Mouse (Mus musculus) CH12.LX (cell line): ENCODE results near the gene Gm49405. TPM values are rescaled to one million over a fixed set of nuclear protein-coding genes. Genes with fewer than 3 reads are reported as not detected.

ENCODE experiments used
- DNase-seq: peaks from one replicate; pipeline ENCODE4 v3.0.0-alpha.2; 2013; ENCODE audit errors: extremely low read depth
- H3K27ac ChIP-seq: 2 replicates; pipeline ENCODE4 v1.5.1; 2012; ENCODE audit warnings: low read depth, mild to moderate bottlenecking, control low read depth, moderate library complexity; ENCODE audit not compliant: insufficient read depth
- H3K27me3 ChIP-seq: replicated peaks from 2 replicates; pipeline ENCODE3; 2012; ENCODE audit warnings: inconsistent platforms
- H3K36me3 ChIP-seq, 2 experiments: replicated peaks in 1 of 2; 2 replicates each; pipeline versions ENCODE3 to v1.6.1; 2012; ENCODE audit warnings: inconsistent platforms in 1 of 2, low read length in 1 of 2, mild to moderate bottlenecking in 1 of 2, mixed read lengths in 1 of 2, moderate library complexity in 1 of 2; ENCODE audit not compliant: control insufficient read depth in 1 of 2, insufficient read depth in 1 of 2
- H3K4me1 ChIP-seq, 2 experiments: 2 replicates each; pipeline ENCODE4 v1.6.1; 2012; ENCODE audit warnings: inconsistent platforms in 1 of 2, moderate library complexity in 1 of 2; ENCODE audit not compliant: insufficient read depth in 2 of 2, control insufficient read depth in 1 of 2
- H3K4me2 ChIP-seq: 2 replicates; pipeline ENCODE4 v1.6.1; 2012; ENCODE audit warnings: low read depth, mild to moderate bottlenecking, control low read depth; ENCODE audit not compliant: poor library complexity, insufficient read depth, severe bottlenecking
- H3K4me3 ChIP-seq, 3 experiments: fragments of 150-350 bp in 1 of 3; sonication (generic) in 1 of 3; replicated peaks in 1 of 3; 2 replicates each; pipeline versions ENCODE3 to v1.5.1; 2011 to 2012; ENCODE audit warnings: low read depth in 2 of 3, low read length in 2 of 3, mild to moderate bottlenecking in 2 of 3, moderate library complexity in 2 of 3, control low read depth in 1 of 3, improper control_type of control experiment in 1 of 3, inconsistent platforms in 1 of 3, mixed read lengths in 1 of 3; ENCODE audit not compliant: poor library complexity in 1 of 3
- H3K79me2 ChIP-seq: replicated peaks from 2 replicates; pipeline ENCODE4 v1.6.1; 2012; ENCODE audit warnings: mild to moderate bottlenecking, moderate library complexity; ENCODE audit not compliant: control insufficient read depth, poor library complexity, insufficient read depth, severe bottlenecking; ENCODE audit errors: extremely low read depth
- H3K9ac ChIP-seq: 2 replicates; pipeline ENCODE4 v1.6.1; 2012; ENCODE audit warnings: low read depth, mild to moderate bottlenecking, control low read depth, moderate library complexity; ENCODE audit not compliant: insufficient read depth
- H3K9me3 ChIP-seq: replicated peaks from 2 replicates; pipeline ENCODE3; 2012; ENCODE audit warnings: low read length, inconsistent platforms, mixed read lengths
- BHLHE40 ChIP-seq: IDR thresholded peaks from 2 replicates; pipeline ENCODE4 v1.6.1; 2011; ENCODE audit warnings: mild to moderate bottlenecking, low read depth, low read length, improper control_type of control experiment
- CHD2 ChIP-seq: IDR thresholded peaks from 2 replicates; pipeline ENCODE4 v1.6.1; 2011; ENCODE audit warnings: low read length, improper control_type of control experiment
- E2F4 ChIP-seq: IDR thresholded peaks from 2 replicates; pipeline ENCODE4 v1.6.1; 2011; ENCODE audit warnings: low read depth, low read length, improper control_type of control experiment; ENCODE audit not compliant: insufficient replicate concordance
- ELF1 ChIP-seq: IDR thresholded peaks from 2 replicates; pipeline ENCODE4 v1.6.1; 2014; ENCODE audit warnings: low read depth, mild to moderate bottlenecking, inconsistent platforms, low read length, improper control_type of control experiment
- ETS1 ChIP-seq: conservative IDR thresholded peaks from 2 replicates; pipeline ENCODE4 v1.6.1; 2012; ENCODE audit warnings: low read depth, mild to moderate bottlenecking, inconsistent platforms, low read length, improper control_type of control experiment, moderate library complexity
- HCFC1 ChIP-seq: IDR thresholded peaks from 2 replicates; pipeline ENCODE4 v1.6.1; 2012; ENCODE audit warnings: low read depth, mild to moderate bottlenecking, inconsistent platforms, low read length, improper control_type of control experiment
- IRF4 ChIP-seq: IDR thresholded peaks from 2 replicates; pipeline ENCODE4 v1.6.1; 2014; ENCODE audit warnings: low read depth, mild to moderate bottlenecking, inconsistent platforms, low read length, improper control_type of control experiment
- KAT2A ChIP-seq: IDR thresholded peaks from 2 replicates; pipeline ENCODE4 v1.6.1; 2012; ENCODE audit warnings: low read length, improper control_type of control experiment, inconsistent platforms; ENCODE audit not compliant: insufficient replicate concordance
- MEF2A ChIP-seq: IDR thresholded peaks from 2 replicates; pipeline ENCODE4 v1.6.1; 2014; ENCODE audit warnings: low read depth, mild to moderate bottlenecking, inconsistent platforms, low read length, improper control_type of control experiment, borderline replicate concordance
- MXI1 ChIP-seq: IDR thresholded peaks from 2 replicates; pipeline ENCODE4 v1.6.1; 2011; ENCODE audit warnings: mild to moderate bottlenecking, low read depth, low read length, improper control_type of control experiment
- POLR2A ChIP-seq: IDR thresholded peaks from 2 replicates; pipeline ENCODE4 v1.6.1; 2011; ENCODE audit warnings: low read depth, mild to moderate bottlenecking, improper control_type of control experiment, low read length
- POLR2AphosphoS2 ChIP-seq: IDR thresholded peaks from 2 replicates; pipeline ENCODE4 v1.6.1; 2011; ENCODE audit warnings: low read depth, low read length, improper control_type of control experiment
- RAD21 ChIP-seq: IDR thresholded peaks from 2 replicates; pipeline ENCODE4 v1.6.1; 2011; ENCODE audit warnings: low read depth, mild to moderate bottlenecking, low read length, improper control_type of control experiment, moderate library complexity
- RCOR1 ChIP-seq: conservative IDR thresholded peaks from 2 replicates; pipeline ENCODE4 v1.6.1; 2012; ENCODE audit warnings: low read depth, mild to moderate bottlenecking, inconsistent platforms, low read length, improper control_type of control experiment
- TBP ChIP-seq: conservative IDR thresholded peaks from 2 replicates; pipeline ENCODE4 v1.6.1; 2011; ENCODE audit warnings: low read depth, low read length, improper control_type of control experiment
- TCF12 ChIP-seq: IDR thresholded peaks from 2 replicates; pipeline ENCODE4 v1.6.1; 2014; ENCODE audit warnings: low read depth, mild to moderate bottlenecking, inconsistent platforms, low read length, improper control_type of control experiment
- USF1 ChIP-seq: IDR thresholded peaks from 2 replicates; pipeline ENCODE4 v1.6.1; 2014; ENCODE audit warnings: low read depth, mild to moderate bottlenecking, inconsistent platforms, low read length, improper control_type of control experiment
- USF2 ChIP-seq: conservative IDR thresholded peaks from 2 replicates; pipeline ENCODE4 v1.6.1; 2011; ENCODE audit warnings: low read depth, low read length, improper control_type of control experiment
- ZC3H11A ChIP-seq: IDR thresholded peaks from 2 replicates; pipeline ENCODE4 v1.6.1; 2012; ENCODE audit warnings: low read depth, mild to moderate bottlenecking, inconsistent platforms, low read length, improper control_type of control experiment
- ZNF384 ChIP-seq: IDR thresholded peaks from 2 replicates; pipeline ENCODE4 v1.6.1; 2012; ENCODE audit warnings: low read depth, low read length, improper control_type of control experiment, inconsistent platforms
- dilution Hi-C: fragments of 300-500 bp; cut with MboI; formaldehyde crosslinking; loops from 2 replicates; pipeline ENCODE4 v1.14.3; 2020; ENCODE audit warnings: low sequenced_read_pairs; ENCODE audit not compliant: extremely low pct_unique_long_range_greater_than_20kb, extremely low pct_ligation_motif_present
- in situ Hi-C: fragments of 300-500 bp; cut with MboI; formaldehyde crosslinking; loops from 3 replicates; pipeline ENCODE4 v1.14.3; 2019; ENCODE audit warnings: low sequenced_read_pairs, low pct_ligation_motif_present, low pct_unique_long_range_greater_than_20kb, mixed read lengths
- polyA plus RNA-seq: library from polyadenylated mRNA; unstranded; fragments of >175 nt; gene quantifications from 2 replicates; pipeline ENCODE4 v1.2.1, GENCODE M21; 2012; ENCODE audit warnings: low read depth; ENCODE audit not compliant: insufficient read length
- total RNA-seq, 2 experiments: library from RNA; depleted of rRNA; stranded (reverse); fragments of 300-350 nt in 1 of 2; fragments of >200 nt in 1 of 2; gene quantifications; 2 replicates each; pipeline ENCODE4 v1.2.3; 2012 to 2014

Gm49405 gene
- total and polyA plus RNA-seq, 3 experiments, result 0.99 to 2.7 (median 2.0) TPM

DNA sequence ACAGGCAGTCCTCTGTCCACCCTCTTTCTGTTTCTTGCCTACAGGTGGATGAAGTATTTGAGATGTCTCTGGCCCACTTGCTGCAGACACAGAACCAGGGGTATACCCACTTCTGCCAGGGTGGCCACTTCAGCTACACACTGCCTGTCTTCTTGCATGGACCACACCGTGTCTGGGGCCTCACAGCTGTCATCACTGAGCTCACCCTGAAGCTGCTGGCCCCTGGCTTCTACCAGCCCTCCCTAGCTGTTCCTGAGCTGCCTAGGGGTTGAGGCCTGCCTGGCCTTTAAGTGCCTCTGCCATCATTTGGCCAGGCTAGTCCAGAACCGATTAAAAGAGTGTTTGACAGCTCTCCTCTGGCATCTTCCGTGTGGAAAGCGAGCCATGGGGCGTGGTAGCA is 1.3 kb downstream of the Gm49405 start:
- H3K4me3 ChIP-seq, result no peak overlapping the region
- H3K4me1 ChIP-seq, result peaks cover 11 to 23% of the 10 kb centered on the region in 2 experiments
- H3K36me3 ChIP-seq, result peaks cover 19 to 48% of the 10 kb centered on the region in 2 experiments
- dilution Hi-C loops (no loop called here), in situ Hi-C loops (no loop called here)
- H3K9ac ChIP-seq, result no peak overlapping the region
- H3K27me3 ChIP-seq, result peaks cover 4% of the 10 kb centered on the region
- DNase-seq, result no peak
- H3K79me2 ChIP-seq, result no peaks in the 10 kb centered on the region
- H3K27ac ChIP-seq, result no peak overlapping the region
- no peak for TF ChIP-seq MXI1
- no peak for TF ChIP-seq HCFC1
- TF ChIP-seq USF2, result no peak
- TF ChIP-seq MEF2A, result no peak
- no peak for TF ChIP-seq TCF12
- no peak for TF ChIP-seq POLR2A
- no peak for TF ChIP-seq POLR2AphosphoS2
- no peak for TF ChIP-seq CHD2
- TF ChIP-seq ELF1, result no peak
- no peak for TF ChIP-seq ZC3H11A
- TF ChIP-seq RCOR1, result no peak
- no peak for TF ChIP-seq TBP
- H3K9me3 ChIP-seq, result no peaks in the 10 kb centered on the region
- H3K4me2 ChIP-seq, result no peak overlapping the region

DNA sequence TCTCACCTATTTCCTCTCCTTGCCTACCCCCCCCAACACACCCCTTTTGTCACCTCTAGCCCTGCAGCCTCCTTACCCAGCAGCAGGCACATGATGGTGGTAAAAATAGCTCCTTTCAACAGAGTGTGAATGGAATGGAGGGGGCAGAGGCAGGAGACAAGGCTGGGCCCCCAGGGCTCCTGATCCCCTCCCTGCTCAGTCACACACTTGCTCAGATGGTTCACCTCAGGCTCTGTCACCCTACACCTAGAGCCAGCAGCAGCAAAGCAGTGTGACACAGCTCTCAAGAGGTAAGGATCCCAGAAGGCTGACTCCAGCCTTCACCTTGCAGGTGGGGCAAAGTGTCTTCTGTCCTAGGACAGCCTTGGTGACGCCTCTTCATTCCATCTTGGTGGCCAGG is 2.7 kb downstream of the Gm49405 start, which contains the start of gene Doc2g:
Doc2g (plus strand) TSS at position 202 of the 400 bp plus-strand sequence.
- dilution Hi-C loops, result no loop called here
- Histone ChIP-seq H3K4me1 (peaks cover 11 to 23% of the 10 kb centered on the region in 2 experiments), H3K36me3 (peaks cover 33 to 61% of the 10 kb centered on the region in 2 experiments), H3K27ac (no peak within 1 kb of the TSS), H3K4me2 (no peak within 1 kb of the TSS), H3K27me3 (no peaks in the 10 kb centered on the region), H3K4me3 (no peak within 1 kb of the TSS), H3K9me3 (no peaks in the 10 kb centered on the region), H3K9ac (no peak within 1 kb of the TSS), H3K79me2 (no peaks in the 10 kb centered on the region)
- in situ Hi-C loops, result no loop called here
- DNase-seq, result no peak
- TF ChIP-seq IRF4 (no peak), POLR2AphosphoS2 (no peak), POLR2A (no peak), MXI1 (no peak), MEF2A (no peak), RAD21 (no peak), USF1 (no peak), ZNF384 (no peak), E2F4 (no peak), ETS1 (no peak), USF2 (no peak), BHLHE40 (no peak), KAT2A (no peak)
